Mouse (Mus musculus) heart, adult 8-10 months (tissue): ENCODE measurements around the gene Lhfpl4. TPM values are rescaled to one million over a fixed set of nuclear protein-coding genes. Genes with fewer than 3 reads are reported as not detected.

ENCODE experiments used
- DNase-seq: peaks from one replicate; pipeline ENCODE4 v3.0.0; 2022; ENCODE audit warnings: low spot score
- total RNA-seq, 4 experiments: library from RNA; stranded (reverse); gene quantifications; 2 replicates each; pipeline ENCODE4 v1.2.4; 2022

The Lhfpl4 gene
- total RNA-seq = under 1 TPM; 0.29 to 0.59 (median 0.32) TPM

- no peak for DNase-seq
These were observed at the start of gene Lhfpl4 for GRCm38 (mm10) chr6:113194841-113195595. Lhfpl4 (minus strand) TSS chr6:113195384.

- no peak for DNase-seq
These were observed 47.6 kb upstream of the Lhfpl4 start for GRCm38 (mm10) chr6:113242753-113243152.

- no peak for DNase-seq
These were observed 43.3 kb upstream of the Lhfpl4 start for GRCm38 (mm10) chr6:113238442-113238841.

GRCm38 (mm10) chr6:113237542-113238270, 42.5 kb upstream of the Lhfpl4 start, which contains the start of gene Mtmr14:
Mtmr14 (plus strand) TSS chr6:113237843.
- peak; percentile 99 for DNase-seq

GRCm38 (mm10) chr6:113235141-113235540, 40.0 kb upstream of the Lhfpl4 start:
- DNase-seq = no peak

GRCm38 (mm10) chr6:113226705-113227104, 31.5 kb upstream of the Lhfpl4 start:
- DNase-seq = no peak

- no peak for DNase-seq
These were observed 30.6 kb upstream of the Lhfpl4 start for GRCm38 (mm10) chr6:113225798-113226197.

- no peak for DNase-seq
These were observed 21.1 kb upstream of the Lhfpl4 start for GRCm38 (mm10) chr6:113216280-113216679.

- no peak for DNase-seq
These were observed 410 bp upstream of the Lhfpl4 start for GRCm38 (mm10) chr6:113195596-113195992.

- no peak for DNase-seq
These were observed 705 bp downstream of the Lhfpl4 start for GRCm38 (mm10) chr6:113194517-113194840.

- DNase-seq = no peak
These were observed 1.3 kb downstream of the Lhfpl4 start for GRCm38 (mm10) chr6:113193765-113194460.

- no peak for DNase-seq
These were observed 10.2 kb downstream of the Lhfpl4 start for GRCm38 (mm10) chr6:113184866-113185525.

GRCm38 (mm10) chr6:113184163-113184562, 11.0 kb downstream of the Lhfpl4 start:
- DNase-seq = peak; percentile 44

GRCm38 (mm10) chr6:113179195-113179733, 15.9 kb downstream of the Lhfpl4 start:
- no peak for DNase-seq

- no peak for DNase-seq
These were observed 16.6 kb downstream of the Lhfpl4 start for GRCm38 (mm10) chr6:113178286-113179194.

GRCm38 (mm10) chr6:113176613-113177012, 18.6 kb downstream of the Lhfpl4 start:
- DNase-seq = no peak

GRCm38 (mm10) chr6:113175469-113175868, 19.7 kb downstream of the Lhfpl4 start:
- DNase-seq = no peak

- peak; percentile 65 for DNase-seq
These were observed 22.6 kb downstream of the Lhfpl4 start for GRCm38 (mm10) chr6:113172568-113172967.

GRCm38 (mm10) chr6:113172011-113172410, 23.2 kb downstream of the Lhfpl4 start:
- no peak for DNase-seq

GRCm38 (mm10) chr6:113170651-113171050, 24.5 kb downstream of the Lhfpl4 start:
- no peak for DNase-seq
